Mouse (Mus musculus) heart, postnatal 10 days (tissue): Measurements from ENCODE around the gene Dhcr24. TPM values are rescaled to one million over a fixed set of nuclear protein-coding genes. Genes with fewer than 3 reads are reported as not detected.

Source experiments
- DNase-seq, 2 experiments: peaks; one replicate each; pipeline ENCODE4 v3.0.0; 2021
- intact Hi-C: fragments of 180-260 bp; cut with DNase I; formaldehyde crosslinking; loops from one replicate; pipeline ENCODE4 v1.15.1; 2025
- total RNA-seq, 2 experiments: library from RNA; stranded (reverse); gene quantifications; 2 replicates each; pipeline ENCODE4 v1.2.3; 2021

The Dhcr24 gene
- total RNA-seq, 2 experiments from 2014 or later = 6.9 to 8.4 TPM

- DNase-seq = no peak
- intact Hi-C loops = no loop called here
Observed at GRCm38 (mm10) chr4:106597741-106598140, 36.9 kb downstream of the Dhcr24 start.

GRCm38 (mm10) chr4:106599415-106599814 is 38.6 kb downstream of the Dhcr24 start:
- no peak for DNase-seq
- intact Hi-C loops = no loop called here

- intact Hi-C loops = no loop called here
Observed at GRCm38 (mm10) chr4:106600770-106601169, 39.9 kb downstream of the Dhcr24 start.

GRCm38 (mm10) chr4:106606639-106607554 is 46.1 kb downstream of the Dhcr24 start:
- intact Hi-C loops = no loop called here
- DNase-seq = no peak

More at GRCm38 (mm10) chr4:106600770-106601169, 39.9 kb downstream of the Dhcr24 start:
- DNase-seq = no peak

- intact Hi-C loops = no loop called here
- DNase-seq = no peak
Observed at GRCm38 (mm10) chr4:106607905-106608304, 47.1 kb downstream of the Dhcr24 start.

GRCm38 (mm10) chr4:106613105-106613504 is 52.3 kb downstream of the Dhcr24 start:
- intact Hi-C loops = loop anchor here (10.0 kb wide), 1 partner anchor 192 kb away; the partner anchor contains the start of gene Acot11
- no peak for DNase-seq

- DNase-seq = no peak
- intact Hi-C loops = loop anchor here (10.0 kb wide), 1 partner anchor 191 kb away; the partner anchor contains the start of gene Acot11
Observed at GRCm38 (mm10) chr4:106613560-106613959, 52.7 kb downstream of the Dhcr24 start.

- DNase-seq = peak; percentile 70 to 80
- intact Hi-C loops = loop anchor here (1.0 to 10.0 kb wide), 3 partner anchors 94 to 550 kb away; partner anchors contain the start of gene Acot11
Observed at GRCm38 (mm10) chr4:106614180-106614797, 53.5 kb downstream of the Dhcr24 start.

- DNase-seq = no peak
- intact Hi-C loops = loop anchor here (1.0 to 10.0 kb wide), 3 partner anchors 93 to 549 kb away; partner anchors contain the start of gene Acot11
Observed at GRCm38 (mm10) chr4:106614881-106615280, 54.0 kb downstream of the Dhcr24 start.

GRCm38 (mm10) chr4:106615637-106616036 is 54.8 kb downstream of the Dhcr24 start:
- intact Hi-C loops = loop anchor here (10.0 kb wide), 1 partner anchor 189 kb away; the partner anchor contains the start of gene Acot11
- DNase-seq = no peak

- intact Hi-C loops = loop anchor here (10.0 kb wide), 1 partner anchor 188 kb away; the partner anchor contains the start of gene Acot11
Observed at GRCm38 (mm10) chr4:106617056-106617455, 56.2 kb downstream of the Dhcr24 start, which contains the start of gene Lexm. Gene Lexm, minus strand, starts transcription at chr4:106617241.

GRCm38 (mm10) chr4:106618898-106619297 is 58.1 kb downstream of the Dhcr24 start:
- intact Hi-C loops = loop anchor here (10.0 kb wide), 1 partner anchor 186 kb away; the partner anchor contains the start of gene Acot11
- DNase-seq = no peak

More at GRCm38 (mm10) chr4:106617056-106617455, 56.2 kb downstream of the Dhcr24 start, which contains the start of gene Lexm:
- no peak for DNase-seq

- no peak for DNase-seq
- intact Hi-C loops = no loop called here
Observed at GRCm38 (mm10) chr4:106621428-106621827, 60.6 kb downstream of the Dhcr24 start.

GRCm38 (mm10) chr4:106622030-106622493 is 61.2 kb downstream of the Dhcr24 start, which contains the start of gene Ttc22:
Gene Ttc22, plus strand, starts transcription at chr4:106622432.
- DNase-seq = no peak
- intact Hi-C loops = no loop called here

- DNase-seq = no peak
- intact Hi-C loops = no loop called here
Observed at GRCm38 (mm10) chr4:106622712-106623111, 61.9 kb downstream of the Dhcr24 start.

GRCm38 (mm10) chr4:106624271-106624670 is 63.4 kb downstream of the Dhcr24 start:
- DNase-seq = no peak
- intact Hi-C loops = no loop called here

- intact Hi-C loops = no loop called here
Observed at GRCm38 (mm10) chr4:106627809-106628208, 67.0 kb downstream of the Dhcr24 start.

GRCm38 (mm10) chr4:106628650-106629360 is 68.0 kb downstream of the Dhcr24 start:
- intact Hi-C loops = no loop called here
- DNase-seq = no peak

More at GRCm38 (mm10) chr4:106627809-106628208, 67.0 kb downstream of the Dhcr24 start:
- no peak for DNase-seq

- DNase-seq = no peak
- intact Hi-C loops = no loop called here
Observed at GRCm38 (mm10) chr4:106629374-106629773, 68.5 kb downstream of the Dhcr24 start.
